Mouse (Mus musculus) intestine, postnatal 0 days (tissue): Measurements from ENCODE around the gene Ifi205. TPM values are rescaled to one million over a fixed set of nuclear protein-coding genes. Genes with fewer than 3 reads are reported as not detected.

ENCODE experiments used
- ATAC-seq: fragments of 200-750 bp; cut with Nextera tagmentation; 2 replicates; pipeline ENCODE4 v1.8.0; 2017; ENCODE audit warnings: mild to moderate bottlenecking, moderate TSS enrichment, moderate library complexity
- H3K27ac ChIP-seq: fragments of 300-500 bp; sonication (generic); 2 replicates; pipeline ENCODE4 v1.5.1; 2014; ENCODE audit warnings: mild to moderate bottlenecking, low read depth, low read length, moderate library complexity
- H3K27me3 ChIP-seq: fragments of 300-500 bp; sonication (generic); replicated peaks from 2 replicates; pipeline ENCODE4 v1.6.1; 2014; ENCODE audit warnings: low read length, mixed read lengths; ENCODE audit not compliant: control insufficient read depth, insufficient read depth
- H3K36me3 ChIP-seq: fragments of 300-500 bp; sonication (generic); 2 replicates; pipeline ENCODE4 v1.6.1; 2014; ENCODE audit warnings: mild to moderate bottlenecking, moderate library complexity; ENCODE audit not compliant: control insufficient read depth, insufficient read depth
- H3K4me1 ChIP-seq: fragments of 300-500 bp; sonication (generic); replicated peaks from 2 replicates; pipeline ENCODE4 v1.6.1; 2014; ENCODE audit warnings: antibody characterized with exemption, low read length, mixed read lengths; ENCODE audit not compliant: control insufficient read depth, insufficient read depth
- H3K4me2 ChIP-seq: fragments of 300-500 bp; sonication (generic); replicated peaks from 2 replicates; pipeline ENCODE4 v1.6.1; 2014; ENCODE audit warnings: low read depth, mild to moderate bottlenecking, moderate library complexity
- H3K4me3 ChIP-seq: fragments of 300-500 bp; sonication (generic); 2 replicates; pipeline ENCODE4 v1.5.1; 2014; ENCODE audit warnings: low read depth, low read length
- H3K9ac ChIP-seq: fragments of 300-500 bp; sonication (generic); 2 replicates; pipeline ENCODE4 v1.6.1; 2014; ENCODE audit warnings: mild to moderate bottlenecking, low read depth, low read length
- H3K9me3 ChIP-seq: fragments of 300-500 bp; sonication (generic); 2 replicates; pipeline ENCODE4 v1.6.1; 2016; ENCODE audit warnings: mixed run types; ENCODE audit not compliant: control insufficient read depth
- CTCF ChIP-seq: sonication (generic); IDR thresholded peaks from 2 replicates; pipeline ENCODE4 v1.5.1; 2016; ENCODE audit warnings: low read depth, mild to moderate bottlenecking, control low read depth, antibody characterized with exemption, moderate library complexity
- polyA plus RNA-seq: library from polyadenylated mRNA; unstranded; fragments of >200 nt; fragmentation: Nextera tagmentation; extraction: Ambion mirVana; gene quantifications from 2 replicates; pipeline ENCODE4 v1.2.1, GENCODE M21; 2015

Gene Ifi205
- polyA plus RNA-seq, 1 experiment from 2014 or later, result 1.9 TPM

DNA sequence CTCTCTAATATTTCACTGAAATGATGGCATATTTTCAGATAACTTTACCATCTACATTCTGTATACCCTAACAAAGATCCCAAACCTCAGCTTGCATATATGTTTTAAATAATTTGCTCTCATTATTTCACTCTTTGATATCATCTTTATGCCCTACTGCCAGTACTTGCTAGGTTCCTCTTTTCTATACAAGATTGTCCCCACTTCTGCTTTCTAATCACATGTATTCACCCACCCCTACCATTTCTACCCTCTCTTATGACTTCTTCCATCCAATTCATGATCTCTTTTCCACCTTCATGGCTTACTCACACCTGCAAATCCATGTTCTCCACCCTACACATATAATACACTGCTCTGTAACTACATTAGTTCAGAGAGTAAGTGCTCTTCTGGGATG, 54.0 kb downstream of the Ifi205 start:
- no peaks in the 10 kb centered on the region for H3K4me1 ChIP-seq
- no peaks in the 10 kb centered on the region for H3K27me3 ChIP-seq
- no peak overlapping the region for H3K27ac ChIP-seq
- TF ChIP-seq CTCF, result no peak
- no peaks in the 10 kb centered on the region for H3K36me3 ChIP-seq
- no peaks in the 10 kb centered on the region for H3K9me3 ChIP-seq
- no peak for ATAC-seq
- H3K9ac ChIP-seq, result no peak overlapping the region
- H3K4me2 ChIP-seq, result no peak overlapping the region
- no peak overlapping the region for H3K4me3 ChIP-seq

- no peaks in the 10 kb centered on the region for H3K27me3 ChIP-seq
- H3K4me3 ChIP-seq, result no peak overlapping the region
- ATAC-seq, result no peak
- H3K4me2 ChIP-seq, result no peak overlapping the region
- H3K4me1 ChIP-seq, result no peaks in the 10 kb centered on the region
- H3K9ac ChIP-seq, result no peak overlapping the region
- H3K9me3 ChIP-seq, result no peaks in the 10 kb centered on the region
- no peak overlapping the region for H3K27ac ChIP-seq
- TF ChIP-seq CTCF, result no peak
- H3K36me3 ChIP-seq, result no peaks in the 10 kb centered on the region
Measured at GRCm38 (mm10) chr1:173973111-173973510, 58.5 kb downstream of the Ifi205 start.

Other genes starting within 250 kb of the Ifi205 start
- gene Ifi211, start 118.8 kb downstream of the Ifi205 start, polyA plus RNA-seq, result 1.3 and 1.6 TPM in 2 replicates
- gene Mndal, start 89.3 kb downstream of the Ifi205 start, polyA plus RNA-seq, result 4.3 and 6.1 TPM in 2 replicates
- gene Ifi203, start 89.1 kb downstream of the Ifi205 start, polyA plus RNA-seq, result 3.7 and 5.9 TPM in 2 replicates
- gene Ifi202b, start 49.1 kb downstream of the Ifi205 start, polyA plus RNA-seq, result not detected in 2 replicates
- not detected in 2 replicates for gene Olfr433, start 8.9 kb upstream of the Ifi205 start, polyA plus RNA-seq
- not detected in 2 replicates for gene Olfr432, start 17.4 kb upstream of the Ifi205 start, polyA plus RNA-seq
- gene Olfr430, start 34.8 kb upstream of the Ifi205 start, polyA plus RNA-seq, result not detected in 2 replicates
- gene Olfr429, start 52.5 kb upstream of the Ifi205 start, polyA plus RNA-seq, result not detected in 2 replicates
- gene Olfr427, start 65.1 kb upstream of the Ifi205 start, polyA plus RNA-seq, result not detected in 2 replicates
- not detected in 2 replicates for gene Olfr231, start 89.4 kb upstream of the Ifi205 start, polyA plus RNA-seq
- gene Olfr424, start 99.7 kb upstream of the Ifi205 start, polyA plus RNA-seq, result not detected in 2 replicates
- not detected in 2 replicates for gene Olfr420, start 123.8 kb upstream of the Ifi205 start, polyA plus RNA-seq
- 0.04 TPM in 1 of 2 replicates, not detected in the other for gene Spta1, start 141.0 kb upstream of the Ifi205 start, polyA plus RNA-seq
- not detected in 2 replicates for gene Olfr419, start 220.3 kb upstream of the Ifi205 start, polyA plus RNA-seq